Mouse (Mus musculus) ES-E14 (cell line): ENCODE measurements around the gene Trp53.

ENCODE experiments used
- HCFC1 ChIP-seq: IDR thresholded peaks from 2 replicates; pipeline ENCODE4 v1.6.1; 2012; ENCODE audit warnings: low read length, inconsistent platforms, borderline replicate concordance; ENCODE audit not compliant: insufficient read depth
- ZC3H11A ChIP-seq: IDR thresholded peaks from 2 replicates; pipeline ENCODE4 v1.6.1; 2012; ENCODE audit warnings: low read depth, mild to moderate bottlenecking, inconsistent platforms, low read length, borderline replicate concordance
- ZNF384 ChIP-seq: IDR thresholded peaks from 2 replicates; pipeline ENCODE4 v1.6.1; 2012; ENCODE audit warnings: low read depth, low read length, inconsistent platforms

DNA sequence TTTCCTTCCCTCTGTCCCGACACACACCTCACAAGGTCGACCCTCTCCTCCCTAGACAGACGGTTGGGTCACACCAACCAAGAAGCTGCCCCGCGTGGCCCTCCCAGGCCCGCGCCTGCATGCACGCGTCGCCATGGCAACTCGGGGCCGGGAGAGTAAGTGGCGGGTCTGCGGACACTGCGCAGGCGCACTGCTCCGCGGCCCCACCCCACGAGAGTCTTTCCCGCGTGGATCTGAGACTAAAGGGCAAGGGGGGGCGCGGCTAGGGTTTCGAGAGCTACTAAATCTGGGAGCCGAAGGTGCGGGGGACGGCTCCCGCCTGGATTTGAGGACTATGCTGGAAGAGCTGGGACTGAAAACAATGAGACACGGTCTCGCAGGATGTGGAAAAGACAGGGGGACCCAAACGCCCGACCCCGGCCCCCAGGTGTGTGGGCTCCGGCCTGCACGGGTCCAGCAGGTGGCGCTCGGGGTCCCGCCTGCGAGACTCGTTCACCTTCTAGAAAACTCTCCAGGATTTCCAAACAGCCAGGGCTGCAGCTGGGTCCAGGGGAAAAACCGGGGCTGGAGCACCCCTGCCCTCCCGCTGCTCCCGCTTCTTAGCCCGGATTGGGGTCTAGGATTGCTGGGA, 33.6 kb upstream of the Trp53 start:
- TF ChIP-seq ZNF384 (peak; percentile 88), HCFC1 (peak; percentile 69), ZC3H11A (no peak)
